Comparison of ENCODE assay signal across 22 mouse cellular contexts in genomic region chr9:54342026-54342425, GRCm38 (mm10). TPM values are rescaled to one million over a fixed set of nuclear protein-coding genes. Genes with fewer than 3 reads are reported as not detected.
A peak's percentile ranks its signal among the peaks of the same experiment; 100 is the strongest.
DNase-seq lines count a peak whose midpoint lies in the region; TF ChIP-seq lines count a peak whose summit lies in the region.
"Had no signal": no experiment of that assay in that cellular context is flagged by ENCODE, and none has a peak within 500 bp of the region (broad histone marks: within the 10 kb centered on the region; RNA-seq: fewer than 3 reads in every experiment).

No protein-coding gene starts in this region.

- H3K4me3 ChIP-seq in ES-E14 (ENCODE audit: insufficient read depth in 1 of 2, low read depth in 1 of 2, low read length in 2 of 2, poor library complexity in 1 of 2, severe bottlenecking in 1 of 2) = no peak overlapping the region
- H3K4me3 ChIP-seq: embryonic facial prominence, embryonic 13.5 days; embryonic facial prominence, embryonic 15.5 days; erythroblast, embryonic 14.5 days; forebrain, embryonic 10.5 days; forebrain, embryonic 12.5 days had no signal

- DNase-seq in ES-CJ7 (ENCODE audit: low read depth, low spot score) = peak; percentile 8
- peak; percentile 24 for DNase-seq in ES-E14 (ENCODE audit: low read depth, low spot score)
- peak; percentile 61 for DNase-seq in ZHBTc4 (ENCODE audit: low read depth, low spot score)
- DNase-seq in cerebellum, postnatal 10 days = no peak
- no peak for DNase-seq in yolk sac, embryonic 10.5 days (ENCODE audit: low spot score)
- no peak for DNase-seq in spleen, postnatal 10 days (ENCODE audit: low spot score in 2 of 2)
- DNase-seq: adrenal gland, adult 2 months; adrenal gland, postnatal 10 days; adrenal gland, postnatal 25 days; cerebellum, adult 11 months; cerebellum, adult 2 months; cerebellum, adult 9-10 months; cerebellum, postnatal 14 days; cerebellum, postnatal 36 days; embryo, embryonic 11 days had no signal

- H3K36me3 ChIP-seq in ES-E14 (ENCODE audit: control insufficient read depth, insufficient read depth, low read length, poor library complexity, severe bottlenecking) = no peaks in the 10 kb centered on the region
- H3K36me3 ChIP-seq: embryonic facial prominence, embryonic 13.5 days; embryonic facial prominence, embryonic 15.5 days; forebrain, embryonic 10.5 days; forebrain, embryonic 12.5 days had no signal

- H3K9me3 ChIP-seq in ES-E14 (ENCODE audit: control insufficient read depth, insufficient read depth, low read depth, low read length) = no peaks in the 10 kb centered on the region
- H3K9me3 ChIP-seq: embryonic facial prominence, embryonic 13.5 days; embryonic facial prominence, embryonic 15.5 days; forebrain, embryonic 10.5 days; forebrain, embryonic 12.5 days had no signal

- in situ Hi-C loops in ES-E14 (cut with MboI; ENCODE audit: low sequenced_read_pairs in 2 of 2, unreplicated experiment in 2 of 2) = loop anchor here in 1 of 2 experiments (25.0 kb wide), 1 partner anchor 155 kb away; no protein-coding TSS in a partner anchor

- H3K9ac ChIP-seq in ES-E14 (ENCODE audit: insufficient read depth, low read depth, low read length, poor library complexity, severe bottlenecking) = no peak overlapping the region
- H3K9ac ChIP-seq: embryonic facial prominence, embryonic 13.5 days; embryonic facial prominence, embryonic 15.5 days; forebrain, embryonic 12.5 days had no signal

- no peak overlapping the region for H3K27ac ChIP-seq in ES-E14 (ENCODE audit: insufficient read depth, low read depth, low read length, poor library complexity, severe bottlenecking)
- H3K27ac ChIP-seq: embryonic facial prominence, embryonic 13.5 days; embryonic facial prominence, embryonic 15.5 days; forebrain, embryonic 10.5 days; forebrain, embryonic 12.5 days had no signal

- no peaks in the 10 kb centered on the region for H3K4me1 ChIP-seq in ES-E14 (ENCODE audit: control insufficient read depth in 2 of 2, insufficient read depth in 2 of 2, low read length in 2 of 2, poor library complexity in 1 of 2)
- H3K4me1 ChIP-seq: embryonic facial prominence, embryonic 15.5 days; forebrain, embryonic 10.5 days; forebrain, embryonic 12.5 days had no signal

TF ChIP-seq in ES-E14, 5 proteins besides CTCF, POLR2A, EP300 and RAD21:
- TF ChIP-seq ZNF384 (IDR thresholded peaks at IDR 0.05; ENCODE audit: low read depth, low read length) = no peak
- no peak for TF ChIP-seq ZC3H11A (IDR thresholded peaks at IDR 0.05; ENCODE audit: borderline replicate concordance, low read depth, low read length)
- TF ChIP-seq MAFK (IDR thresholded peaks at IDR 0.05; ENCODE audit: insufficient read depth, low read depth, low read length) = no peak
- TF ChIP-seq HCFC1 (IDR thresholded peaks at IDR 0.05; ENCODE audit: borderline replicate concordance, insufficient read depth, low read length) = no peak
- no peak for TF ChIP-seq CHD2 (IDR thresholded peaks at IDR 0.05; ENCODE audit: low read depth, low read length)

RNA-seq across cellular contexts. Expression of gene Gldn, which starts 55.7 kb away (rescaled TPM):
- not detected in 2 replicates for total RNA-seq in ES-E14 (2012; rRNA removed)
- total RNA-seq: common myeloid progenitor, adult 5-6 weeks; MEL had no signal

Comparison
In these comparisons a context has a peak if more than half of its experiments do, and no peak if none do; other contexts are left out.
1. DNase-seq: peak in ES-CJ7 (single experiment), ES-E14 (single experiment) and ZHBTc4 (single experiment); none in cerebellum, postnatal 10 days (0 of 2), yolk sac, embryonic 10.5 days (single experiment) and spleen, postnatal 10 days (0 of 2).